Mouse (Mus musculus) midbrain, embryonic 14.5 days (tissue): ENCODE data around the gene Slc7a1. TPM values are rescaled to one million over a fixed set of nuclear protein-coding genes. Genes with fewer than 3 reads are reported as not detected.

Experiments
- ATAC-seq: fragments of 200-750 bp; cut with Nextera tagmentation; 2 replicates; pipeline ENCODE4 v1.8.0; 2017; ENCODE audit warnings: moderate number of reproducible peaks, moderate library complexity; ENCODE audit not compliant: low FRiP score, low TSS enrichment
- DNase-seq: peaks from one replicate; pipeline ENCODE4 v3.0.0-alpha.2; 2015
- H3K27ac ChIP-seq: fragments of 300-500 bp; sonication (generic); replicated peaks from 2 replicates; pipeline ENCODE4 v1.5.1; 2014; ENCODE audit warnings: mild to moderate bottlenecking, low read depth, low read length, moderate library complexity
- H3K27me3 ChIP-seq: fragments of 300-500 bp; sonication (generic); 2 replicates; pipeline ENCODE4 v1.6.1; 2014; ENCODE audit warnings: low read length, control low read depth, mixed read lengths; ENCODE audit not compliant: control insufficient read depth, insufficient read depth
- H3K36me3 ChIP-seq: fragments of 300-500 bp; sonication (generic); 2 replicates; pipeline ENCODE4 v1.6.1; 2014; ENCODE audit warnings: low read length, control low read depth; ENCODE audit not compliant: control insufficient read depth, insufficient read depth
- H3K4me1 ChIP-seq: fragments of 300-500 bp; sonication (generic); 2 replicates; pipeline ENCODE4 v1.6.1; 2014; ENCODE audit warnings: mild to moderate bottlenecking, antibody characterized with exemption, low read length, control low read depth; ENCODE audit not compliant: control insufficient read depth, insufficient read depth
- H3K4me2 ChIP-seq: fragments of 300-500 bp; sonication (generic); 2 replicates; pipeline ENCODE4 v1.6.1; 2014; ENCODE audit warnings: mild to moderate bottlenecking, low read length, moderate library complexity
- H3K4me3 ChIP-seq: fragments of 300-500 bp; sonication (generic); replicated peaks from 2 replicates; pipeline ENCODE4 v1.5.1; 2014; ENCODE audit warnings: low read depth, low read length
- H3K9ac ChIP-seq: fragments of 300-500 bp; sonication (generic); replicated peaks from 2 replicates; pipeline ENCODE4 v1.6.1; 2014; ENCODE audit warnings: mild to moderate bottlenecking, low read length, moderate library complexity
- H3K9me3 ChIP-seq: fragments of 300-500 bp; sonication (generic); 2 replicates; pipeline ENCODE4 v1.6.1; 2016; ENCODE audit warnings: low read length, control low read depth, mixed read lengths; ENCODE audit not compliant: control insufficient read depth
- WGBS: fragments of 180-500 bp; shearing (Covaris S2); extraction: QIAGEN DNeasy Blood & Tissue Kit; methylation state at CpG from one replicate; pipeline ENCODE4 v1.1.7; 2014; 5-methylcytosine and 5-hydroxymethylcytosine counted together
- polyA plus RNA-seq: library from polyadenylated mRNA; unstranded; fragments of >200 nt; fragmentation: Nextera tagmentation; extraction: Ambion mirVana; gene quantifications from 2 replicates; pipeline ENCODE4 v1.2.1, GENCODE M21; 2014

Slc7a1 gene
- polyA plus RNA-seq, 1 experiment from 2014 or later = 46.8 TPM

- H3K27me3 ChIP-seq = no peaks in the 10 kb centered on the region
- no peak overlapping the region for H3K27ac ChIP-seq
- ATAC-seq (no peak), DNase-seq (no peak)
- H3K9ac ChIP-seq = no peak overlapping the region
- no peaks in the 10 kb centered on the region for H3K9me3 ChIP-seq
- 90% methylated on average over 3 of the region's 3 CpGs for WGBS
- H3K4me3 ChIP-seq = no peak overlapping the region
- H3K4me1 ChIP-seq = no peaks in the 10 kb centered on the region
- no peaks in the 10 kb centered on the region for H3K36me3 ChIP-seq
- no peak overlapping the region for H3K4me2 ChIP-seq
Measured at GRCm38 (mm10) chr5:148367816-148368215, 31.9 kb downstream of the Slc7a1 start.

- no peak for ATAC-seq
- Histone ChIP-seq H3K9ac (no peak overlapping the region), H3K36me3 (no peaks in the 10 kb centered on the region), H3K27ac (no peak overlapping the region), H3K9me3 (no peaks in the 10 kb centered on the region), H3K4me3 (no peak overlapping the region), H3K4me2 (no peak overlapping the region), H3K27me3 (no peaks in the 10 kb centered on the region), H3K4me1 (no peaks in the 10 kb centered on the region)
- WGBS = 91% methylated on average over 9 of the region's 9 CpGs
- DNase-seq = no peak
Measured at GRCm38 (mm10) chr5:148366455-148366854, 33.2 kb downstream of the Slc7a1 start.

GRCm38 (mm10) chr5:148363441-148364113 is 36.1 kb downstream of the Slc7a1 start:
- Histone ChIP-seq H3K27ac (no peak overlapping the region), H3K9ac (no peak overlapping the region), H3K9me3 (no peaks in the 10 kb centered on the region), H3K4me3 (no peak overlapping the region), H3K4me2 (no peak overlapping the region), H3K4me1 (no peaks in the 10 kb centered on the region), H3K36me3 (no peaks in the 10 kb centered on the region), H3K27me3 (no peaks in the 10 kb centered on the region)
- ATAC-seq = no peak
- WGBS = 85% methylated on average over 22 of the region's 22 CpGs
- no peak for DNase-seq

GRCm38 (mm10) chr5:148362296-148362695 is 37.4 kb downstream of the Slc7a1 start:
- WGBS = 96% methylated on average over 7 of the region's 7 CpGs
- H3K27me3 ChIP-seq = no peaks in the 10 kb centered on the region
- H3K9me3 ChIP-seq = no peaks in the 10 kb centered on the region
- no peaks in the 10 kb centered on the region for H3K4me1 ChIP-seq
- no peak overlapping the region for H3K4me3 ChIP-seq
- H3K9ac ChIP-seq = no peak overlapping the region
- H3K27ac ChIP-seq = no peak overlapping the region
- no peak for DNase-seq
- H3K4me2 ChIP-seq = no peak overlapping the region
- ATAC-seq = no peak
- H3K36me3 ChIP-seq = no peaks in the 10 kb centered on the region

- Histone ChIP-seq H3K9me3 (no peaks in the 10 kb centered on the region), H3K4me2 (no peak overlapping the region), H3K9ac (no peak overlapping the region), H3K27ac (no peak overlapping the region), H3K4me1 (no peaks in the 10 kb centered on the region), H3K4me3 (no peak overlapping the region), H3K36me3 (no peaks in the 10 kb centered on the region), H3K27me3 (no peaks in the 10 kb centered on the region)
- ATAC-seq (no peak), DNase-seq (no peak)
- WGBS = 58% methylated on average over 3 of the region's 3 CpGs
Measured at GRCm38 (mm10) chr5:148361759-148362010, 38.0 kb downstream of the Slc7a1 start.

- Histone ChIP-seq H3K27ac (no peak overlapping the region), H3K4me3 (no peak overlapping the region), H3K4me1 (no peaks in the 10 kb centered on the region), H3K9ac (no peak overlapping the region), H3K36me3 (no peaks in the 10 kb centered on the region), H3K27me3 (no peaks in the 10 kb centered on the region), H3K4me2 (no peak overlapping the region), H3K9me3 (no peaks in the 10 kb centered on the region)
- DNase-seq (no peak), ATAC-seq (no peak)
- WGBS = 71% methylated on average over 16 of the region's 16 CpGs
Measured at GRCm38 (mm10) chr5:148360922-148361758, 38.6 kb downstream of the Slc7a1 start.

- Histone ChIP-seq H3K9ac (no peak overlapping the region), H3K4me1 (no peaks in the 10 kb centered on the region), H3K27me3 (no peaks in the 10 kb centered on the region), H3K36me3 (no peaks in the 10 kb centered on the region), H3K27ac (no peak overlapping the region), H3K4me3 (no peak overlapping the region), H3K9me3 (no peaks in the 10 kb centered on the region), H3K4me2 (no peak overlapping the region)
- DNase-seq = no peak
- 94% methylated on average over 11 of the region's 11 CpGs for WGBS
- no peak for ATAC-seq
Measured at GRCm38 (mm10) chr5:148359131-148359530, 40.6 kb downstream of the Slc7a1 start.

- H3K9me3 ChIP-seq = no peaks in the 10 kb centered on the region
- no peak for ATAC-seq
- no peak overlapping the region for H3K9ac ChIP-seq
- H3K4me1 ChIP-seq = no peaks in the 10 kb centered on the region
- 93% methylated on average over 6 of the region's 6 CpGs for WGBS
- no peak overlapping the region for H3K4me3 ChIP-seq
- no peaks in the 10 kb centered on the region for H3K27me3 ChIP-seq
- H3K36me3 ChIP-seq = no peaks in the 10 kb centered on the region
- DNase-seq = no peak
- no peak overlapping the region for H3K4me2 ChIP-seq
- no peak overlapping the region for H3K27ac ChIP-seq
Measured at GRCm38 (mm10) chr5:148357168-148357567, 42.5 kb downstream of the Slc7a1 start.

- no peaks in the 10 kb centered on the region for H3K9me3 ChIP-seq
- H3K4me2 ChIP-seq = no peak overlapping the region
- WGBS = 92% methylated on average over 3 of the region's 3 CpGs
- ATAC-seq (no peak), DNase-seq (no peak)
- H3K27me3 ChIP-seq = no peaks in the 10 kb centered on the region
- H3K27ac ChIP-seq = no peak overlapping the region
- no peaks in the 10 kb centered on the region for H3K36me3 ChIP-seq
- no peaks in the 10 kb centered on the region for H3K4me1 ChIP-seq
- H3K9ac ChIP-seq = no peak overlapping the region
- H3K4me3 ChIP-seq = no peak overlapping the region
Measured at GRCm38 (mm10) chr5:148355822-148356221, 43.9 kb downstream of the Slc7a1 start.
